Mouse (Mus musculus): ENCODE measurements at regions not wholly inside any gene's neighbourhood (a gene's known extent, or its start where the extent isn't known, plus 50 kb on each side); places are given as distances from the start of the nearest gene placed in this dataset.

GRCm38 (mm10) chr11:117413133-117413532 lies 71.0 kb upstream of the Gm11733 start:
- no peak for TF ChIP-seq POLR2A (IDR thresholded peaks at IDR 0.05; ENCODE audit: control insufficient read depth, low read depth, low read length)
- TF ChIP-seq CTCF (IDR thresholded peaks at IDR 0.05; ENCODE audit: control insufficient read depth, insufficient read depth, insufficient replicate concordance, low read depth, low read length), result no peak
- no peak overlapping the region for H3K27ac ChIP-seq (ENCODE audit: control insufficient read depth, insufficient read depth, low read depth, low read length)
- H3K4me3 ChIP-seq (ENCODE audit: control insufficient read depth, low read depth, low read length), result no peak overlapping the region
- peaks cover 5% of the 10 kb centered on the region for H3K4me1 ChIP-seq (ENCODE audit: control insufficient read depth, insufficient read depth, low read length)
- H3K27me3 ChIP-seq (ENCODE audit: control insufficient read depth, insufficient read depth, low read length), result no peaks in the 10 kb centered on the region; the same call in 1 of the 2 replicates
- no peaks in the 10 kb centered on the region for H3K36me3 ChIP-seq (ENCODE audit: control insufficient read depth, insufficient read depth, low read length)

GRCm38 (mm10) chr11:117413942-117414705 lies 70.0 kb upstream of the Gm11733 start:
- Histone ChIP-seq H3K4me3 (ENCODE audit: control insufficient read depth, low read depth, low read length) (no peak overlapping the region), H3K27me3 (ENCODE audit: control insufficient read depth, insufficient read depth, low read length) (no peaks in the 10 kb centered on the region; the same call in 1 of the 2 replicates), H3K36me3 (ENCODE audit: control insufficient read depth, insufficient read depth, low read length) (no peaks in the 10 kb centered on the region), H3K27ac (ENCODE audit: control insufficient read depth, insufficient read depth, low read depth, low read length) (no peak overlapping the region), H3K4me1 (ENCODE audit: control insufficient read depth, insufficient read depth, low read length) (peaks cover 5% of the 10 kb centered on the region)
- TF ChIP-seq POLR2A (IDR thresholded peaks at IDR 0.05; ENCODE audit: control insufficient read depth, low read depth, low read length), result no peak
- TF ChIP-seq CTCF (IDR thresholded peaks at IDR 0.05; ENCODE audit: control insufficient read depth, insufficient read depth, insufficient replicate concordance, low read depth, low read length), result no peak

- Histone ChIP-seq H3K4me3 (ENCODE audit: control insufficient read depth, low read depth, low read length) (no peak overlapping the region), H3K4me1 (ENCODE audit: control insufficient read depth, insufficient read depth, low read length) (peaks cover 5% of the 10 kb centered on the region), H3K36me3 (ENCODE audit: control insufficient read depth, insufficient read depth, low read length) (no peaks in the 10 kb centered on the region), H3K27ac (ENCODE audit: control insufficient read depth, insufficient read depth, low read depth, low read length) (no peak overlapping the region), H3K27me3 (ENCODE audit: control insufficient read depth, insufficient read depth, low read length) (no peaks in the 10 kb centered on the region; the same call in 1 of the 2 replicates)
- TF ChIP-seq CTCF (IDR thresholded peaks at IDR 0.05; ENCODE audit: control insufficient read depth, insufficient read depth, insufficient replicate concordance, low read depth, low read length), result no peak
- no peak for TF ChIP-seq POLR2A (IDR thresholded peaks at IDR 0.05; ENCODE audit: control insufficient read depth, low read depth, low read length)
Measured at GRCm38 (mm10) chr11:117414871-117415323, 69.3 kb upstream of the Gm11733 start.

- Histone ChIP-seq H3K4me3 (ENCODE audit: control insufficient read depth, low read depth, low read length) (no peak overlapping the region), H3K27ac (ENCODE audit: control insufficient read depth, insufficient read depth, low read depth, low read length) (no peak overlapping the region), H3K4me1 (ENCODE audit: control insufficient read depth, insufficient read depth, low read length) (peaks cover 5% of the 10 kb centered on the region), H3K36me3 (ENCODE audit: control insufficient read depth, insufficient read depth, low read length) (no peaks in the 10 kb centered on the region), H3K27me3 (ENCODE audit: control insufficient read depth, insufficient read depth, low read length) (no peaks in the 10 kb centered on the region; the same call in 1 of the 2 replicates)
- TF ChIP-seq CTCF (IDR thresholded peaks at IDR 0.05; ENCODE audit: control insufficient read depth, insufficient read depth, insufficient replicate concordance, low read depth, low read length), result no peak
- TF ChIP-seq POLR2A (IDR thresholded peaks at IDR 0.05; ENCODE audit: control insufficient read depth, low read depth, low read length), result no peak
Measured at GRCm38 (mm10) chr11:117415466-117415865, 68.7 kb upstream of the Gm11733 start.

GRCm38 (mm10) chr11:117415955-117416354 lies 68.2 kb upstream of the Gm11733 start:
- Histone ChIP-seq H3K36me3 (ENCODE audit: control insufficient read depth, insufficient read depth, low read length) (no peaks in the 10 kb centered on the region), H3K27me3 (ENCODE audit: control insufficient read depth, insufficient read depth, low read length) (no peaks in the 10 kb centered on the region; the same call in 1 of the 2 replicates), H3K27ac (ENCODE audit: control insufficient read depth, insufficient read depth, low read depth, low read length) (no peak overlapping the region), H3K4me3 (ENCODE audit: control insufficient read depth, low read depth, low read length) (no peak overlapping the region), H3K4me1 (ENCODE audit: control insufficient read depth, insufficient read depth, low read length) (peaks cover 5% of the 10 kb centered on the region)
- TF ChIP-seq POLR2A (IDR thresholded peaks at IDR 0.05; ENCODE audit: control insufficient read depth, low read depth, low read length) (no peak), CTCF (IDR thresholded peaks at IDR 0.05; ENCODE audit: control insufficient read depth, insufficient read depth, insufficient replicate concordance, low read depth, low read length) (no peak)

- Histone ChIP-seq H3K36me3 (ENCODE audit: control insufficient read depth, insufficient read depth, low read length) (no peaks in the 10 kb centered on the region), H3K4me3 (ENCODE audit: control insufficient read depth, low read depth, low read length) (no peak overlapping the region), H3K4me1 (ENCODE audit: control insufficient read depth, insufficient read depth, low read length) (peaks cover 5% of the 10 kb centered on the region), H3K27me3 (ENCODE audit: control insufficient read depth, insufficient read depth, low read length) (no peaks in the 10 kb centered on the region; the same call in 1 of the 2 replicates), H3K27ac (ENCODE audit: control insufficient read depth, insufficient read depth, low read depth, low read length) (no peak overlapping the region)
- TF ChIP-seq CTCF (IDR thresholded peaks at IDR 0.05; ENCODE audit: control insufficient read depth, insufficient read depth, insufficient replicate concordance, low read depth, low read length) (no peak), POLR2A (IDR thresholded peaks at IDR 0.05; ENCODE audit: control insufficient read depth, low read depth, low read length) (no peak)
Measured at GRCm38 (mm10) chr11:117416984-117417670, 67.0 kb upstream of the Gm11733 start.

GRCm38 (mm10) chr11:117417959-117418574 lies 66.1 kb upstream of the Gm11733 start:
- H3K27ac ChIP-seq (ENCODE audit: control insufficient read depth, insufficient read depth, low read depth, low read length), result no peak overlapping the region
- no peak overlapping the region for H3K4me3 ChIP-seq (ENCODE audit: control insufficient read depth, low read depth, low read length)
- H3K4me1 ChIP-seq (ENCODE audit: control insufficient read depth, insufficient read depth, low read length), result peaks cover 5% of the 10 kb centered on the region
- no peaks in the 10 kb centered on the region for H3K36me3 ChIP-seq (ENCODE audit: control insufficient read depth, insufficient read depth, low read length)
- TF ChIP-seq CTCF (IDR thresholded peaks at IDR 0.05; ENCODE audit: control insufficient read depth, insufficient read depth, insufficient replicate concordance, low read depth, low read length) (no peak), POLR2A (IDR thresholded peaks at IDR 0.05; ENCODE audit: control insufficient read depth, low read depth, low read length) (no peak)
- H3K27me3 ChIP-seq (ENCODE audit: control insufficient read depth, insufficient read depth, low read length), result no peaks in the 10 kb centered on the region; the same call in 1 of the 2 replicates

All from testis, adult 2 months (tissue).